In genomic region chr11:88357325-88357724, GRCm38 (mm10) we compare ENCODE assay signal across 9 mouse cellular contexts.
DNase-seq lines count a peak whose midpoint lies in the region; ATAC-seq lines count a peak whose summit lies in the region.
"Had no signal": no experiment of that assay in that cellular context is flagged by ENCODE, and none has a peak within 500 bp of the region (broad histone marks: within the 10 kb centered on the region; RNA-seq: fewer than 3 reads in every experiment).

No protein-coding gene starts in this region.

- no peak overlapping the region for H3K9ac ChIP-seq in kidney, embryonic 14.5 days (ENCODE audit: low read depth, low read length)
- no peak overlapping the region for H3K9ac ChIP-seq in embryonic facial prominence, embryonic 15.5 days
- H3K9ac ChIP-seq in hindbrain, embryonic 15.5 days: no peak overlapping the region
- H3K9ac ChIP-seq in midbrain, embryonic 14.5 days (replicated peaks; ENCODE audit: low read length): no peak overlapping the region

- peaks cover 2% of the 10 kb centered on the region; the same call in 1 of the 2 replicates for H3K36me3 ChIP-seq in kidney, embryonic 14.5 days (ENCODE audit: control insufficient read depth, insufficient read depth, low read length)
- H3K36me3 ChIP-seq in embryonic facial prominence, embryonic 15.5 days: no peaks in the 10 kb centered on the region
- no peaks in the 10 kb centered on the region for H3K36me3 ChIP-seq in hindbrain, embryonic 15.5 days
- peaks cover 4% of the 10 kb centered on the region; the same call in 1 of the 2 replicates for H3K36me3 ChIP-seq in midbrain, embryonic 14.5 days (ENCODE audit: control insufficient read depth, insufficient read depth, low read length)

- peak; percentile 7; the same call in 1 of the 2 replicates for ATAC-seq in kidney, embryonic 14.5 days (ENCODE audit: low FRiP score, low TSS enrichment)
- ATAC-seq in embryonic facial prominence, embryonic 15.5 days (ENCODE audit: insufficient number of reproducible peaks, low FRiP score, low TSS enrichment, low read depth): no peak
- ATAC-seq in hindbrain, embryonic 15.5 days (ENCODE audit: low FRiP score, low read depth): 0 out of 2 replicates have a peak, but pooled peaks have one; percentile 1
- ATAC-seq in midbrain, embryonic 14.5 days (ENCODE audit: low FRiP score, low TSS enrichment): peak; percentile 21; the same call in 1 of the 2 replicates

- 58% methylated on average over 9 of the region's 9 CpGs for WGBS in kidney, embryonic 14.5 days
- WGBS in embryonic facial prominence, embryonic 15.5 days: 46% methylated on average over 9 of the region's 9 CpGs
- 15% methylated on average over 9 of the region's 9 CpGs for WGBS in hindbrain, embryonic 15.5 days
- 21% methylated on average over 9 of the region's 9 CpGs for WGBS in midbrain, embryonic 14.5 days

- DNase-seq in kidney, adult 8-10 months: no peak
- DNase-seq in midbrain, embryonic 14.5 days: peak; percentile 63
- no peak for DNase-seq in T-cell, adult 2 months (ENCODE audit: low spot score)
- no peak for DNase-seq in kidney, postnatal 10 days
- no peak for DNase-seq in Muller cell, postnatal 12 days (ENCODE audit: inconsistent ontology term)

- no peaks in the 10 kb centered on the region for H3K9me3 ChIP-seq in kidney, embryonic 14.5 days (ENCODE audit: control insufficient read depth, low read length)
- no peaks in the 10 kb centered on the region for H3K9me3 ChIP-seq in embryonic facial prominence, embryonic 15.5 days (replicated peaks)
- H3K9me3 ChIP-seq in hindbrain, embryonic 15.5 days: no peaks in the 10 kb centered on the region
- no peaks in the 10 kb centered on the region for H3K9me3 ChIP-seq in midbrain, embryonic 14.5 days (ENCODE audit: control insufficient read depth, low read length)

- no peaks in the 10 kb centered on the region for H3K27me3 ChIP-seq in kidney, embryonic 14.5 days (ENCODE audit: control insufficient read depth, insufficient read depth, low read length)
- no peaks in the 10 kb centered on the region for H3K27me3 ChIP-seq in embryonic facial prominence, embryonic 15.5 days
- no peaks in the 10 kb centered on the region for H3K27me3 ChIP-seq in hindbrain, embryonic 15.5 days
- no peaks in the 10 kb centered on the region for H3K27me3 ChIP-seq in midbrain, embryonic 14.5 days (ENCODE audit: control insufficient read depth, insufficient read depth, low read length)

- H3K27ac ChIP-seq in kidney, embryonic 14.5 days (ENCODE audit: low read depth, low read length): no peak overlapping the region
- H3K27ac ChIP-seq in embryonic facial prominence, embryonic 15.5 days (replicated peaks): peak overlapping the region; percentile 22; the same call in 1 of the 2 replicates
- peak overlapping the region; percentile 89 for H3K27ac ChIP-seq in hindbrain, embryonic 15.5 days (replicated peaks)
- peak overlapping the region; percentile 86 for H3K27ac ChIP-seq in midbrain, embryonic 14.5 days (replicated peaks; ENCODE audit: low read depth, low read length)
- H3K27ac ChIP-seq: macrophage had no signal

- no peak overlapping the region for H3K4me3 ChIP-seq in kidney, embryonic 14.5 days (ENCODE audit: low read length)
- H3K4me3 ChIP-seq in embryonic facial prominence, embryonic 15.5 days (replicated peaks): no peak overlapping the region
- 0 out of 2 replicates have a peak overlapping the region, but pooled peaks have one; percentile 6 for H3K4me3 ChIP-seq in hindbrain, embryonic 15.5 days
- no peak overlapping the region for H3K4me3 ChIP-seq in midbrain, embryonic 14.5 days (replicated peaks; ENCODE audit: low read depth, low read length)

- peaks cover 5% of the 10 kb centered on the region for H3K4me1 ChIP-seq in kidney, embryonic 14.5 days (ENCODE audit: control insufficient read depth, insufficient read depth, low read length)
- peaks cover 24% of the 10 kb centered on the region for H3K4me1 ChIP-seq in embryonic facial prominence, embryonic 15.5 days
- peaks cover 49% of the 10 kb centered on the region for H3K4me1 ChIP-seq in hindbrain, embryonic 15.5 days (replicated peaks)
- H3K4me1 ChIP-seq in midbrain, embryonic 14.5 days (ENCODE audit: control insufficient read depth, insufficient read depth, low read length): peaks cover 40% of the 10 kb centered on the region

- H3K4me2 ChIP-seq in kidney, embryonic 14.5 days (replicated peaks; ENCODE audit: low read depth, low read length): no peak overlapping the region
- 0 out of 2 replicates have a peak overlapping the region, but pooled peaks have one; percentile 8 for H3K4me2 ChIP-seq in embryonic facial prominence, embryonic 15.5 days (replicated peaks)
- peak overlapping the region; percentile 44 for H3K4me2 ChIP-seq in hindbrain, embryonic 15.5 days
- H3K4me2 ChIP-seq in midbrain, embryonic 14.5 days (ENCODE audit: low read length): peak overlapping the region; percentile 42
